Mouse (Mus musculus): ENCODE measurements around the gene Gm44511.
A peak's percentile ranks its signal among the peaks of the same experiment; 100 is the strongest.

Gm44511 gene

DNA sequence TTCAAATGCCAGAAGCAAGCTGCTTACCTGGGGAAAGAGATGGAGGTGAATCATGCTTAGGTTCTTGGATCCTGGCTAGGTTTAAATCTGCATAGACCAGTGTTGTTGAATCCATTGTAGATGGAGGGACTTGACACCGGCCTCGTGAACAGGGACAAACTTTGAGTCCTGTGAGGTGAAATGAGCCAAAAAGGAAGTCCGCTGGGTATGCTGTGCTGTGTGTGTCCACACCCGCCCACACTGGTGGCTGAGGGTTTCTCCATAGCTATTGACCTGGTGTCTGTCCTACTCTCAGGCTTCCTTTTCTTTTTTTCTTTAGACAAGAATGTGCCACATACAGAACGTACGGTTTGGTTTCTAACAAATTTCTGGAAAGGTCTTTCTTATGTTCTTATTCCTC is at the start of gene Gm44511, which contains the start of gene Klrb1b:
Gene Gm44511, minus strand, starts transcription at position 184 of the 400 bp plus-strand sequence.
Gene Klrb1b, minus strand, starts transcription at position 200 of the 400 bp plus-strand sequence.
- TF ChIP-seq GATA4 (IDR thresholded peaks at IDR 0.05; ENCODE audit: insufficient replicate concordance, low read length), result no peak

DNA sequence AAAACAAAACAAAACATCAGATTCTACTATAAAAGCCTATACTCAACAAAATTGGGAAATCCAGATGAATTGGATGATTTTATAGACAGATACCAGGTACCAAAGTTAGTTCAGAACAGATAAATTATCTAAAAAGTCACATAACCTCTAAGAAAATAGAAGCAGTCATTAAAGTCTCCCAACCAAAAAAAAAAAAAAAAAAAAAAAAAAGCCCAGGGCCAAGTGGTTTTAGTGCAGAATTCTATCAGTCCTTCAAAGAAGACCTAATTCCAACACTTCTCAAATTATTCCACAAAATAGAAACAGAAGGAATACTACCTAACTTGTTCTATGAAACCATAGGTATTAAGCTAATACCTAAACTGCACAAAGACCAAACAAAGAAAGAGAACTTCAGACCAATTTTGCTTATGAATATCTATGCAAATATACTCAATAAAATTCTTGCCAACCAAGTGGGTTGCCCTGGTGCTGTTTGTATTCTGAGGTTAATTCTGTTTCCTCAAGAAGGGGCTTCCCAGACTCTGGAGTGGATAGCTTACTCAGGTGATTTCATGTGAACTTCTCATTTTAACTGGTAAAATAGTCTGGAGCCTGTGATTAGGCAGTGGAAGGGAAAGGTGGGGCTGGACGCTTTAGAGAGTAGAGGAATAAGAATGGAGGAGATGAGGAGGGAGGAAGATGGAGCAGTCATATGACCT is 45.9 kb upstream of the Gm44511 start:
- no peak for TF ChIP-seq GATA4 (IDR thresholded peaks at IDR 0.05; ENCODE audit: insufficient replicate concordance, low read length)

DNA sequence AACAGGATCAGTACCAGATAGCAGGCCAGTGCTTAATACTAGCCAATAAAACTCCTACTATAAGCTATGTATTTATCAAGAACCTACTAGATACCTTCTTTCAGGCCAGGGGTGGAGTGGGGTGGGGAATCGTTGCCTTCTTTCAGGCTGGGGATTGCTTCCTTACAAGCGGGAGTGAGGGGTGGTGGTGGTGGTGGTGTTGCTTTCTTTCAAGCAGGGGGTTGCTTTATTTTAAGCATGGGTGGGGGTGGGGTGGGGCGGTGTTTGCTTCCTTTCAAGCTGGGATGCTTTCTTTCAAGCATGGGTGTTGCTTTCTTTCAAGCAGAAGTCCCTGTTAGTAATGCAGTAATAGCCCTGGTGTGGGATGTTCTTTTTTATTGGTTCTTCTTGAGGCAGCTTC is 42.7 kb upstream of the Gm44511 start:
- no peak for TF ChIP-seq GATA4 (IDR thresholded peaks at IDR 0.05; ENCODE audit: insufficient replicate concordance, low read length)

DNA sequence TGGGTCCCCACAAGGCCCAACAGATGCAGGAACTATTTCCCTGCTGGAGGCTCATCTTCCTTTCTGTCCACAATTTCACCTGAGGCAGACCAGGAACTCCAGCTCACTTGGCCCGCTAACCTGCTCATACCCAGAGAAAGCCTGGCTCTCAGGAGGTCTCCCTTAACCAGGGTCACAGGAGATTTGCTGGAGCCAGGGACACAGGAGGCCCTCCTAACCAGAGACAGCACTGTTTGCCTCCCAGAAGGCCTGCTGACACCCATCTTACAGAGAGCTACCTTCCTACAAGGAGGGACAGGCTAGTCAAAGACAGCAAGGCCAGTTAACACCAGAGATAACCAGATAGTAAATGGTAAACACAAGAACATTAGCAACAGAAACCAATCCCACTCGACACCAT is 31.9 kb upstream of the Gm44511 start:
- no peak for TF ChIP-seq GATA4 (IDR thresholded peaks at IDR 0.05; ENCODE audit: insufficient replicate concordance, low read length)

DNA sequence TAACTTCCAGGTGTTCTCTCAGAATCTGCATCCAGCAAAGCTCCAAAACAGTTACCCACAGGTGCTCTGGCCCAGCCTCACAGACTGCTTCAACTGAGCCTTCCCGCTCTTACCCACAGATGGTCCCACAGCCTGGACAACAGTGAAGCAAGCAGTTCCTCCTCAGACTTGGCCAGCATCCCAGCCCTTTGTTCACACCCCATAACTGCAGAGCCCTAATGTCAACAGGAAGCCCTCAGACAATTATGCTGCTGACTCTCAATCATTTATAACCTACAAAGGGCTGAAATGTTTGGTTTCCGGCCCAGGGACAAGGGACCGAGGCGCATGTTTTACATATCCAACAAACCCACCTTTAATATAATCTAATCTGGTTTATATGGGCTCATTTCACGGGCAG is 30.1 kb upstream of the Gm44511 start:
- TF ChIP-seq GATA4 (IDR thresholded peaks at IDR 0.05; ENCODE audit: insufficient replicate concordance, low read length), result peak; percentile 40; the same call in 1 of the 2 replicates

DNA sequence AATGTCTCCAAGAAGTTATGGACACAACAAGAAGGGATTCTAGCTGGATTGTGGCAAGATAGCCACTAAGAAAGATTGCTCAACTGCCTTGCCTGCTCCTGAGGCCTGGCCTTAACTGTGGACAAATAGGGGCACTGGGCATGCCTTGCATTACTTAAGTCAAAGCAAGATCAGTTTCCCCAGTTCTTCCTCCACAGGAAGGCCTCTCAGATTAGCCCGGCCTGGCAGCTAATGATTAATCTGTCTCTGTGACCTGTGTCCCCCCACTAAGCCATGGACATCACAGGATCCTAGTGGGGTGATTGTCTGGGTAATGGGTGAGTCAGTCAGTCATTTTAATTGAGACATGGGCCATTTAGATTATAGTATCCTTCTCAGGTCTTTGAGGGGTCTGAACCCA is 29.4 kb upstream of the Gm44511 start:
- TF ChIP-seq GATA4 (IDR thresholded peaks at IDR 0.05; ENCODE audit: insufficient replicate concordance, low read length), result no peak

DNA sequence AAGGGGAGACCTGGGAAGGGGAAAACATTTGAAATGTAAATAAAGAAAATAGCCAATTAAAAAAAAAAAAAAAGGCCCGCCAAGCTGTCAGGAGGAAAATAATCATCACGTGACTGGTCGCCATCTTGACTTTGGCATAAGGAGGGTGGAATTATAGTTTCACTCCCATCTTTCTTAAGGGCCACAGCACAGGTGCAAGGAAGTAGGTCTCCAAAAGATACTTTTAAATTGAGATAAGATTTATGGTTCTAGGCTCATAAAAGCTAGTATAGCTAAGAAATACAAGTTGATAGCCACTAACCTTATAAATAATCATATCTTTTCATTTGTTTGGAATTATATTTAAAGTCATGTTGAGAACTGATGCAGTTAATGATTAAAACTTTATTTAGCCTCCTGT is 28.8 kb upstream of the Gm44511 start:
- no peak for TF ChIP-seq GATA4 (IDR thresholded peaks at IDR 0.05; ENCODE audit: insufficient replicate concordance, low read length)

DNA sequence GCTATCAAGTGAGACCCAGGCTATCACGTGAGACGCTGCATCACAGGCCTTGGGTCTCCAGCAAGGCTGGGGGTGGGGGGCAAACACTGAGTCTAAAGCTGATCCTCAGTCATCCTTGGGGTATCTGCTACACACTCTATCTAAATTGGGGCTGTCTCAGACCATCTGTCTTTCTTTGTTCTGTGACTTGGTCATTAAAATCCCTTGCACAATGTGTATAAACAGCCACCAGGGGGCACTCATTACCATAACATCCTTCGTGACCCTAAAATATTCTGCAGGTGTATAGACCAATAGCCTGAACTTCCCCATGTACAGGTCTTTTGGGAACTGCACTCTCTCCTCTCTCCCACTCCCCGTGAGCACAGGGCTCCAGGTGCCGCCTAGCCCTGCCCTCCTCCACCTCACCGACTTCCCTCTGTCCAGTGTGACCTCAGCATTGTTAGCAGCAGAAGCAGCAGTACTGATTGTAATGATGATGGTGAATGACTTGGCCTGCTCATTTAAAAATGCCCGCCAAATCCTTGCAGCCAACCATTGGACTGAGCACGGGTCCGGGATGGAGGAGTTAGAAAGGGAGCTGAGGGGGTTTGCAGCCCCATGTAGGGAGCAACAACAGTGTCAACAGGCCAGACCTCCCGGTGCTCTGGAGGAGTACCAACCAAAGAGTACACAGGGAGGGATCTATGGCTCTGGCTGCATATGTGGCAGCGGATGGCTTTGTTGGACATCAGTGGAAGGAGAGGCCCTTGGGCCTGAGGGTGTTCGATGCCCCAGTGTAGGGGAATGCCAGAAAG is 28.1 kb upstream of the Gm44511 start:
- TF ChIP-seq GATA4 (IDR thresholded peaks at IDR 0.05; ENCODE audit: insufficient replicate concordance, low read length), result no peak

DNA sequence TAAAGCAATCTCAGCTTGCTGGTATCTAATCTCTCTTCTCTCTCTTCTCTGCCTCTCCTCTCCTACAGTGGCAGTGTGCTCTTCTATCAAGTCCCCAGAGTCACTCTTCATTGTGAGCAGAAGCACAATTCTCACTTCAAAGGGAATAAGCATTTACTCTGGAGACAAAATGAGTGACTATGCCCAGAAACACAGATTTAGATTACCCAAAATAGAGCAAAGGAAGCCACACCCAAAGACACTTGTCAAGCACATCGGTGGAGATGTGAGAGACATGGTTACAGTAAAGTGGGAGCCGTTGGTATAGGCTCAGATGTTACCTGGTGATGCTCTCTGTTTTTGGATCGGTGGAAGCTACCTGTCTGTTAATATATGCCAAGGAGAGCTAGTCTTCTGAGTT is 26.7 kb upstream of the Gm44511 start:
- TF ChIP-seq GATA4 (IDR thresholded peaks at IDR 0.05; ENCODE audit: insufficient replicate concordance, low read length), result no peak

DNA sequence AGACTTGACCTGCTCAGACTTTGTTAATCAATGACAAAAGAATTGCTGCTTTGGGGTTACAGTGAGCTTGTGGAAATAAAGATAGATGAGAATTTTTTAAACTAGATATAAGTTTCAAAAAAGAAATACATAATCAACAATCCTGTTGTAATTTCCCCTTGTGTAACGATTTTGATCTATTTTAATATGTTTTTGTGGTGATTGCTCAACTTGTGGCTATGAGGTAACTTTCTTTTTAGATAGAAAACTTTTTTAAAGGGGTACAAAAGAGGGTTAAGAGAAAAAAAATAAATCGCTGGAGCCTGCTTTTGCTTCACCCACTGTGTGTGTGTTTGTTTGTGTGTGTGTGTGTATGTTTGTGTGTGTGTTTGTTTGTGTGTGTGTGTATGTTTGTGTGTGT is 25.0 kb upstream of the Gm44511 start:
- TF ChIP-seq GATA4 (IDR thresholded peaks at IDR 0.05; ENCODE audit: insufficient replicate concordance, low read length), result no peak

DNA sequence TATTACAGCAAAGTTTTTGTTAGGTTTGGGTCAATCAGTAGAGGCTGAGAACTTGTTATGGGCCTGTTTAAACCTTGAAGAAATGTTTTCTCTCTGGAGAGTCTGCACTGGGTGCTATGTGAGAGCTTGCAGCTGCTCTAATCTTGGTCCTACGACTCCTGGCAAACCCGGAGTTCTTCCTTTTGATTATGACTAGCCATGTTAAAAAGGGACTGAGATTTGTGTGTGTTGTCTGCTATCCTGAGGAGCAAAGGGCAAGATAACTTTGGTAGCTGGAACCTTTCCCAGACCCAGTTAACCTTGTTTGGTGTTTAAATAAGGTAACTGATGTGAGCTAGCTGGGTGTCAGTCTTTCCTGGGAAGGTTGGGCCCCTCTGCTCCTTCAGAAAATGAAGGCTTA is 24.6 kb upstream of the Gm44511 start:
- no peak for TF ChIP-seq GATA4 (IDR thresholded peaks at IDR 0.05; ENCODE audit: insufficient replicate concordance, low read length)

DNA sequence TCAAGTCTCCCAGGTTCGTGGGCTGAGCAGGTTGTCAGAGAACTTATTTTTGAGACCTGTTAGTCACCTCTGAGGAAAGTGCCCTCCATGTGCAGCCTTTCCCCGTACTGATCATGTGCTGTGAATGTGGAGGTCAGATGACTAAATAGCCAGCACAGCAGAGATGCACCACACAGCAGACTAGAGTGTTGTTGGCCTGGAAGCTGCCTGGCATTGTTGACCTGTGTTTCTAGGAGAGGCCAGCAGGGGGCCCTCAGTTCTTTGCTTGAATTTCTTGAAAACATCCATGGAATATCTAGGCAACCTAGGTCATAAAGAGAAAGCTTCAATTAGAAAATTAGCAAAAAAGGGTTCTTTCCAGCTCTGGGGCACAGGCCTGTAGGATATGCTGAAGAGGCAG is 23.8 kb upstream of the Gm44511 start:
- no peak for TF ChIP-seq GATA4 (IDR thresholded peaks at IDR 0.05; ENCODE audit: insufficient replicate concordance, low read length)

DNA sequence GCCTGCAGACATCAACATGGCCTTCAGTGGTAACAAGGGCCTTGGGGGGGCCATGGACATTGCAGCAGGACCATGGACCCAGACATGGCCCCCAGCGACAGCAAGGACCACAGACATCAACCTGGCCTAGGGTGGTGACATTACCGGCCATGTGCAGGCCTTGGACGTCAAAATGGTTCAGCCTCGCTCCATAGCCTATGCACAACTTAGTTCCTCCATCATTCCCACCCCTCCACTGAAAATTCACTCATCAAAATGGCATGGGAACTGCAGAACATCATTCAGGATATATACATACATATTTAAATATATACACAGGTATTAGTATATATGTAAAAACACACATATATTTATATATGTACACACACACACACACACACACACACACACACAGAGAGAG is 21.3 kb upstream of the Gm44511 start:
- TF ChIP-seq GATA4 (IDR thresholded peaks at IDR 0.05; ENCODE audit: insufficient replicate concordance, low read length), result no peak

DNA sequence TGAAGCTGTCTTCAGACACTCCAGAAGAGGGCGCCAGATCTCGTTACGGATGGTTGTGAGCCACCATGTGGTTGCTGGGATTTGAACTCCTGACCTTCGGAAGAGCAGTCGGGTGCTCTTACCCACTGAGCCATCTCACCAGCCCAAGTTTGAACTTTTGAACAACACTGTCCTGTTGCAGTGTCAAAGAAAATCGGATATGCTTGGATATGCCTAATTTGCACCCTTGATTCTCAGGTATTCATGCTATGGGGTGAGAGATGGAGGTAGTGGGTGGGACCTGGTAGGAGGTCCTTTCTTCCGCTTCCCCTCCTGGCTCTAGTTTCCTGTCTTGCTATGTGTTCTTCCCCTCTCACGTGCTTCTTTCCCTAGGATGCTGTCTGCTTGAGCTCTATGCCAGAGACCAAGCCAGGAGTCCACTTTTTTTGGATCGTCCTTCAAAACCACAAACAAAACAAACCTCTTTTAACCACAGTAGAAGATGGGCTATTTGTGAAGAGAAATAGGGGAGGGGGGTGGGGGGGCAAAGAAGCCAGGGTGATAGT is 20.0 kb upstream of the Gm44511 start:
- TF ChIP-seq GATA4 (IDR thresholded peaks at IDR 0.05; ENCODE audit: insufficient replicate concordance, low read length), result no peak

DNA sequence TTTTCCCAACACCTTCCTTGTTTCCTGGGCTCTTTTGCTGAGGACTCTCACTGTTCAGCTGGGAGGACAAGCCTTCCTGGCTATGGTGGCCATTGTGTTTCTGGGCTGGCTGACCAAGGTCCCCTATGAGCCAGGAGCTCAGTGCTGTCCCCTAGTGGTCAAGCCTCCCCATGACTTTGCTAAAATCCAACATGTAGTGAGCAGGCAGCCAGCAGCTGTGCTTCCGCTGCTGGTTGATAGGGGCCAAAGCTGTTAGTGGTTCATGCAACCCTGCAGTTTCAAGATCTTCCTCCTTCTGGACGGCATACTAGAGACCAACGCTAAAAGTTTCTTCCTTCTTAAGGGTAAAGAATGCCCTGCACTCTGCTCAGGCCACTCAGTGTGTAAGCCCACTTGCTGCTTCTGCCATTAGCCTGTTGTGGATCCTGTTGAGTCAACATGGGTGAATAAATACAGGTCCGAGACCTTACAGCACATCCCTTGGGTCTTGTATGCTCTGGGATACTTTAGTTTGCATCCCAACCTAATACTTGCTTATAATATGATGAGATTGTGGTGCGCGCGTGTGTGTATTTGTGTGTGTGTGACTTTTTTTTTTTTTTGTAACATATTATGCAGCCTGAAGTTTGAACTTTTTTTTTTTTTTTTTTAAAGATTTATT is 19.3 kb upstream of the Gm44511 start:
- TF ChIP-seq GATA4 (IDR thresholded peaks at IDR 0.05; ENCODE audit: insufficient replicate concordance, low read length), result peak; percentile 63; the same call in 1 of the 2 replicates
